Mouse (Mus musculus) CH12.LX (cell line): ENCODE results near the gene Eif4e. TPM values are rescaled to one million over a fixed set of nuclear protein-coding genes. Genes with fewer than 3 reads are reported as not detected.

Experiments used
- DNase-seq: peaks from one replicate; pipeline ENCODE4 v3.0.0-alpha.2; 2013; ENCODE audit errors: extremely low read depth
- H3K27ac ChIP-seq: 2 replicates; pipeline ENCODE4 v1.5.1; 2012; ENCODE audit warnings: low read depth, mild to moderate bottlenecking, control low read depth, moderate library complexity; ENCODE audit not compliant: insufficient read depth
- H3K27me3 ChIP-seq: replicated peaks from 2 replicates; pipeline ENCODE3; 2012; ENCODE audit warnings: inconsistent platforms
- H3K36me3 ChIP-seq, 2 experiments: replicated peaks in 1 of 2; 2 replicates each; pipeline versions ENCODE3 to v1.6.1; 2012; ENCODE audit warnings: inconsistent platforms in 1 of 2, low read length in 1 of 2, mild to moderate bottlenecking in 1 of 2, mixed read lengths in 1 of 2, moderate library complexity in 1 of 2; ENCODE audit not compliant: control insufficient read depth in 1 of 2, insufficient read depth in 1 of 2
- H3K4me1 ChIP-seq, 2 experiments: 2 replicates each; pipeline ENCODE4 v1.6.1; 2012; ENCODE audit warnings: inconsistent platforms in 1 of 2, moderate library complexity in 1 of 2; ENCODE audit not compliant: insufficient read depth in 2 of 2, control insufficient read depth in 1 of 2
- H3K4me2 ChIP-seq: 2 replicates; pipeline ENCODE4 v1.6.1; 2012; ENCODE audit warnings: low read depth, mild to moderate bottlenecking, control low read depth; ENCODE audit not compliant: poor library complexity, insufficient read depth, severe bottlenecking
- H3K4me3 ChIP-seq, 3 experiments: fragments of 150-350 bp in 1 of 3; sonication (generic) in 1 of 3; replicated peaks in 1 of 3; 2 replicates each; pipeline versions ENCODE3 to v1.5.1; 2011 to 2012; ENCODE audit warnings: low read depth in 2 of 3, low read length in 2 of 3, mild to moderate bottlenecking in 2 of 3, moderate library complexity in 2 of 3, control low read depth in 1 of 3, improper control_type of control experiment in 1 of 3, inconsistent platforms in 1 of 3, mixed read lengths in 1 of 3; ENCODE audit not compliant: poor library complexity in 1 of 3
- H3K79me2 ChIP-seq: replicated peaks from 2 replicates; pipeline ENCODE4 v1.6.1; 2012; ENCODE audit warnings: mild to moderate bottlenecking, moderate library complexity; ENCODE audit not compliant: control insufficient read depth, poor library complexity, insufficient read depth, severe bottlenecking; ENCODE audit errors: extremely low read depth
- H3K9ac ChIP-seq: 2 replicates; pipeline ENCODE4 v1.6.1; 2012; ENCODE audit warnings: low read depth, mild to moderate bottlenecking, control low read depth, moderate library complexity; ENCODE audit not compliant: insufficient read depth
- H3K9me3 ChIP-seq: replicated peaks from 2 replicates; pipeline ENCODE3; 2012; ENCODE audit warnings: low read length, inconsistent platforms, mixed read lengths
- BHLHE40 ChIP-seq: IDR thresholded peaks from 2 replicates; pipeline ENCODE4 v1.6.1; 2011; ENCODE audit warnings: mild to moderate bottlenecking, low read depth, low read length, improper control_type of control experiment
- CHD2 ChIP-seq: IDR thresholded peaks from 2 replicates; pipeline ENCODE4 v1.6.1; 2011; ENCODE audit warnings: low read length, improper control_type of control experiment
- E2F4 ChIP-seq: IDR thresholded peaks from 2 replicates; pipeline ENCODE4 v1.6.1; 2011; ENCODE audit warnings: low read depth, low read length, improper control_type of control experiment; ENCODE audit not compliant: insufficient replicate concordance
- ETS1 ChIP-seq: conservative IDR thresholded peaks from 2 replicates; pipeline ENCODE4 v1.6.1; 2012; ENCODE audit warnings: low read depth, mild to moderate bottlenecking, inconsistent platforms, low read length, improper control_type of control experiment, moderate library complexity
- HCFC1 ChIP-seq: IDR thresholded peaks from 2 replicates; pipeline ENCODE4 v1.6.1; 2012; ENCODE audit warnings: low read depth, mild to moderate bottlenecking, inconsistent platforms, low read length, improper control_type of control experiment
- JUN ChIP-seq: IDR thresholded peaks from 2 replicates; pipeline ENCODE4 v1.6.1; 2011; ENCODE audit warnings: low read depth, mild to moderate bottlenecking, low read length, improper control_type of control experiment, moderate library complexity; ENCODE audit not compliant: insufficient read depth
- MAFK ChIP-seq: IDR thresholded peaks from 2 replicates; pipeline ENCODE4 v1.6.1; 2011; ENCODE audit warnings: low read length, improper control_type of control experiment; ENCODE audit not compliant: insufficient replicate concordance
- MAX ChIP-seq: IDR thresholded peaks from 2 replicates; pipeline ENCODE4 v1.6.1; 2011; ENCODE audit warnings: low read length, improper control_type of control experiment
- MEF2A ChIP-seq: IDR thresholded peaks from 2 replicates; pipeline ENCODE4 v1.6.1; 2014; ENCODE audit warnings: low read depth, mild to moderate bottlenecking, inconsistent platforms, low read length, improper control_type of control experiment, borderline replicate concordance
- POLR2A ChIP-seq: IDR thresholded peaks from 2 replicates; pipeline ENCODE4 v1.6.1; 2011; ENCODE audit warnings: low read depth, mild to moderate bottlenecking, improper control_type of control experiment, low read length
- RAD21 ChIP-seq: IDR thresholded peaks from 2 replicates; pipeline ENCODE4 v1.6.1; 2011; ENCODE audit warnings: low read depth, mild to moderate bottlenecking, low read length, improper control_type of control experiment, moderate library complexity
- RCOR1 ChIP-seq: conservative IDR thresholded peaks from 2 replicates; pipeline ENCODE4 v1.6.1; 2012; ENCODE audit warnings: low read depth, mild to moderate bottlenecking, inconsistent platforms, low read length, improper control_type of control experiment
- SIN3A ChIP-seq: IDR thresholded peaks from 2 replicates; pipeline ENCODE4 v1.6.1; 2012; ENCODE audit warnings: low read length, improper control_type of control experiment, inconsistent platforms
- TCF12 ChIP-seq: IDR thresholded peaks from 2 replicates; pipeline ENCODE4 v1.6.1; 2014; ENCODE audit warnings: low read depth, mild to moderate bottlenecking, inconsistent platforms, low read length, improper control_type of control experiment
- USF2 ChIP-seq: conservative IDR thresholded peaks from 2 replicates; pipeline ENCODE4 v1.6.1; 2011; ENCODE audit warnings: low read depth, low read length, improper control_type of control experiment
- ZC3H11A ChIP-seq: IDR thresholded peaks from 2 replicates; pipeline ENCODE4 v1.6.1; 2012; ENCODE audit warnings: low read depth, mild to moderate bottlenecking, inconsistent platforms, low read length, improper control_type of control experiment
- ZKSCAN1 ChIP-seq: IDR thresholded peaks from 2 replicates; pipeline ENCODE4 v1.6.1; 2012; ENCODE audit warnings: low read depth, inconsistent platforms, low read length, improper control_type of control experiment, borderline replicate concordance
- dilution Hi-C: fragments of 300-500 bp; cut with MboI; formaldehyde crosslinking; loops from 2 replicates; pipeline ENCODE4 v1.14.3; 2020; ENCODE audit warnings: low sequenced_read_pairs; ENCODE audit not compliant: extremely low pct_unique_long_range_greater_than_20kb, extremely low pct_ligation_motif_present
- in situ Hi-C: fragments of 300-500 bp; cut with MboI; formaldehyde crosslinking; loops from 3 replicates; pipeline ENCODE4 v1.14.3; 2019; ENCODE audit warnings: low sequenced_read_pairs, low pct_ligation_motif_present, low pct_unique_long_range_greater_than_20kb, mixed read lengths
- polyA plus RNA-seq: library from polyadenylated mRNA; unstranded; fragments of >175 nt; gene quantifications from 2 replicates; pipeline ENCODE4 v1.2.1, GENCODE M21; 2012; ENCODE audit warnings: low read depth; ENCODE audit not compliant: insufficient read length
- total RNA-seq, 2 experiments: library from RNA; depleted of rRNA; stranded (reverse); fragments of 300-350 nt in 1 of 2; fragments of >200 nt in 1 of 2; gene quantifications; 2 replicates each; pipeline ENCODE4 v1.2.3; 2012 to 2014

Gene Eif4e
- total and polyA plus RNA-seq, 3 experiments, result 490 to 850 (median 590) TPM

GRCm38 (mm10) chr3:138493668-138494067 is 32.3 kb upstream of the Eif4e start:
- Histone ChIP-seq H3K79me2 (peaks cover 5% of the 10 kb centered on the region), H3K9ac (no peak overlapping the region), H3K4me3 (no peak overlapping the region), H3K27me3 (no peaks in the 10 kb centered on the region), H3K4me1 (peaks cover 4 to 9% of the 10 kb centered on the region in 2 experiments; a peak in 2 of 4 replicates), H3K27ac (no peak overlapping the region), H3K4me2 (no peak overlapping the region), H3K36me3 (no peaks in the 10 kb centered on the region)
- TF ChIP-seq USF2, result no peak
- TF ChIP-seq RAD21, result peak; percentile 14
- TF ChIP-seq, all 38 proteins: peak for 1
- in situ Hi-C loops (no loop called here), dilution Hi-C loops (no loop called here)
- peaks cover 8% of the 10 kb centered on the region for H3K9me3 ChIP-seq
- DNase-seq, result no peak

DNA sequence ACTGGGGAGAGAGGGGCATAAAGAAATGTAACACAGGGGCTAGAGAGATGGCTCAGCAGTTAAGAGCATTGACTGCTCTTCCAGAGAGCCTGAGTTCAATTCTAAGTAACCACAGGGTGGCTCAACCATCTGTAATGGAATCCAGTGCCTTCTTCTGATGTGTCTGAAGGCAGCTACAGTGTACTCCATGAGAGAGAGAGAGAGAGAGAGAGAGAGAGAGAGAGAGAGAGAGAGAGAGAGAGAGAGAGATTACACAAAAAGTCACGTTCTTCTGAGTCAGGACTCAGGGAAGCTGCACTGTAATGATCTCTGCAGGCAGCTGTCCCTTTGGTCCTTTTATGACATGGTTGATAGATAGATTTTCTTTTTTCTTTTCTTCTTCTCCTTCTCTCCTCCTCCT is 31.4 kb upstream of the Eif4e start:
- H3K9me3 ChIP-seq, result peaks cover 8% of the 10 kb centered on the region
- in situ Hi-C loops (no loop called here), dilution Hi-C loops (no loop called here)
- H3K4me2 ChIP-seq, result no peak overlapping the region
- DNase-seq, result no peak
- H3K9ac ChIP-seq, result no peak overlapping the region
- H3K4me1 ChIP-seq, result peaks cover 5 to 11% of the 10 kb centered on the region in 2 experiments; a peak in 2 of 4 replicates
- H3K36me3 ChIP-seq, result no peaks in the 10 kb centered on the region
- no peak overlapping the region for H3K4me3 ChIP-seq
- no peak for TF ChIP-seq ZKSCAN1
- TF ChIP-seq ETS1, result no peak
- no peak for TF ChIP-seq RCOR1
- no peak for TF ChIP-seq TCF12
- no peak for TF ChIP-seq MAFK
- TF ChIP-seq ZC3H11A, result no peak
- TF ChIP-seq HCFC1, result no peak
- no peak for TF ChIP-seq CHD2
- no peak for TF ChIP-seq E2F4
- no peak for TF ChIP-seq BHLHE40
- no peak for TF ChIP-seq SIN3A
- no peak for TF ChIP-seq POLR2A
- TF ChIP-seq MAX, result no peak
- no peak for TF ChIP-seq JUN
- TF ChIP-seq MEF2A, result no peak
- H3K79me2 ChIP-seq, result no peaks in the 10 kb centered on the region
- H3K27ac ChIP-seq, result no peak overlapping the region
- H3K27me3 ChIP-seq, result no peaks in the 10 kb centered on the region
